Mouse (Mus musculus) mesoderm, embryonic 11.5 days (tissue): ENCODE data around the gene Vsir.
A peak's percentile ranks its signal among the peaks of the same experiment; 100 is the strongest.

ENCODE experiments used
- DNase-seq: peaks from one replicate; pipeline ENCODE4 v3.0.0-alpha.2; 2012; ENCODE audit warnings: low read depth, low spot score

Gene Vsir

GRCm38 (mm10) chr10:60353241-60354002 lies 6.8 kb downstream of the Vsir start:
- no peak for DNase-seq

GRCm38 (mm10) chr10:60354003-60354325 lies 7.3 kb downstream of the Vsir start:
- DNase-seq, result no peak

- DNase-seq, result peak; percentile 24
Observed at GRCm38 (mm10) chr10:60354881-60355677, 8.4 kb downstream of the Vsir start.

- no peak for DNase-seq
Observed at GRCm38 (mm10) chr10:60357441-60357840, 10.8 kb downstream of the Vsir start.

- no peak for DNase-seq
Observed at GRCm38 (mm10) chr10:60357901-60358300, 11.2 kb downstream of the Vsir start.

DNA sequence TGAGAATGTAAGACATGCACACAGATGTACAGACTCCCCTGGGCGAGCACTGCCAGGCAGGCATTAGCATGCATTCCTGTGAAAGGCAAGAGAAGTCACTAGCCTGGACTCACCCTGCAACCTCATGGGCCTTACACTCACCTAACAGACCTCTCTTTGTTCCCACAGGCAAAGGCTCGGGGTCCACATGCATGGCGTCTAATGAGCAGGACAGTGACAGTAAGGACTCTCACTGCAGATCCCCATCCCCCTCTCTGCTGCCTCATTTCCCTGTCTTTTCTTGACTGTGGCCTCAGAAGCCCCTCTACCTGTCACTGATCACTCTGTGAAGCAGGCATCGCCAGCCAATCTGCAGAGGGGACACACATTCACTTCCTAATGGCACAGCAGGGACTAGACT lies 12.1 kb downstream of the Vsir start:
- no peak for DNase-seq

DNA sequence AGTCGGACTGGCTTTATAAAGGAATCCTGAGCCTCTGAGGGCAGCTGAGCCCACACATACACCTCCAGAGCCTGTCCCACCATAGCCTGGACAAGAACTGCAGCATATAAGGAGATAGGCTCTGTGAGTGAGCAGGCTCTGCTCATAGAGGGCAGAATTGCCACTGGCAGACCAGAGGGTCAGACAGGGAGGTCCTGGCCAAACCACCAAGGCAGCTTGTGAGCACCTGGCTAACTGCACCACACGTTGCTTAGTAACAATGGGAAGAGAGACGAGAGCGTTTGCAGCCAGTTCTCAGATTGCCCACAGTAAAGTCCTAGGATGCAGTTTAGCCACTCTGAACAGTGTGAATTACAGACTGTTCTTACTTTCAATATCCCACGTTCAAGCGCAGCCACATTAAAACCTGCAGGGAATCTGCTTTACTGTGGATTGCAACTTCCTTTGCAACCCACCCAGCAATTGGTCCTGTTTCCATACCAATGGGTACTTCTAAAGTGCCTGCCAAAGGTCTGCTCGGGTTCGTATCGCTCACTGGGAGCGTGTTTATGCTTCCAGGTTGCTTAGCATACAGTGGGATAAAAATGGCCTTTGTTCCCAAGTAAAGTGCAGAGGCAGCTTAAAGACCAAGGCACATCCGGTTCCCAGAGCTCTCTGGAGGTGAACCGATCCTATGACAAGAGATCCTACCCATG lies 15.1 kb downstream of the Vsir start:
- no peak for DNase-seq

- no peak for DNase-seq
Observed at GRCm38 (mm10) chr10:60362310-60362628, 15.6 kb downstream of the Vsir start.

- DNase-seq, result no peak
Observed at GRCm38 (mm10) chr10:60363426-60363825, 16.8 kb downstream of the Vsir start.

DNA sequence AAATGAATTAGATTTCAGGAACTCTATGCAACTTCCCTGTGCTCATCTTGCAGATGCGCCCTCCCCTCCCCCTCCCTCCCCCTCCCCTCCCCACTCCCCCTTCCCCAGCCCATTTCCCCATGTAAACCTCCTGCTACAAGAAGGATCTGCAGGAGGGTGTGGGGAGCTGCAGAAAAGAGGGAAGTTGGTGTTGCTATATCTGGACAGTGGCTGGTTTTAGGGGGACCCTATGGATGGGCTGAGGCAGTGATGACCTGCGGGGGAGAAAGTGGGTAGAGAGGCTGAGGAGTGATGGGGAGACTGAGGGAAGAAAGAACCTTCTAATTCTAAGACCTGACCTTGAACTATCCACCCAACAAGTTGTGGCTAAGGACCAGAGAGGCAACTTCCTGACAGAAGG lies 20.5 kb downstream of the Vsir start:
- no peak for DNase-seq

DNA sequence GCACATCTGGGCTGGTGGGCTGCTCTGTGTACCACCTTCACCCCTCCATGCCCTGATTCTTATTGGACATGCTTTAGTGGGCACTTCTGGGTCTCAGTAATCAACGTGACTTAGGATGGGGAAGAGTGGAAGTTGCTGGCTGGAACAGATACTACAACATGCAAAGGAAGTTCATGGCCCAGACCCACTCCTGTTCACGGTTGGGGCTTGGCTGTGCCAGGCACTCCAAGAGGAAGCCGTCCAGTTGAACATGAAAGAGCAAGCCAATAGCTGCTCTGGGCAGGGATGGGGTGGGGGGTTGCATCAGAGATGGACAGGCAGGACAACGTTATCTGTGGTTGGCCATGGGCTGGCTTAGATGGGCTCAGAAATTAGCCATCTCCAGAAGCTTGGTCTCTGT lies 21.3 kb downstream of the Vsir start:
- DNase-seq, result no peak

DNA sequence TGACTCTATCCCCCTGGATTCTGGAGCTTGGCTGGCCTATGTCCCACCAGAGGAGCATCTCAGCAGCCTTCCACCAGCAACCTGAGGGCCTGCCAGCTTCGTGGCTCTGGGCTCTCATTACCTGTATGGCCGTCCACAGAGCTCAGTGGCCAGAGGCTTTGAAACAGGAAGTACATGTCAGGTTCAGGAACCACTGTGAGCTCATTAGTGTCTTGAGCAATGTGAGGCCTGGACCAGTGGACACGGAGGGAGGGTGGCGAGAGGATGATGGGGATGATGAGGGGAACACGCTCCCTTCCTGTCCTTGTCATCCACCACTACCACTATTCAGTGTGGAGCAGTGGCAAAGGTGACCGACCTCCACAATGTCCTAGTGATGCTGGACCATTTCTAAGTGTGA lies 22.8 kb downstream of the Vsir start:
- no peak for DNase-seq

DNA sequence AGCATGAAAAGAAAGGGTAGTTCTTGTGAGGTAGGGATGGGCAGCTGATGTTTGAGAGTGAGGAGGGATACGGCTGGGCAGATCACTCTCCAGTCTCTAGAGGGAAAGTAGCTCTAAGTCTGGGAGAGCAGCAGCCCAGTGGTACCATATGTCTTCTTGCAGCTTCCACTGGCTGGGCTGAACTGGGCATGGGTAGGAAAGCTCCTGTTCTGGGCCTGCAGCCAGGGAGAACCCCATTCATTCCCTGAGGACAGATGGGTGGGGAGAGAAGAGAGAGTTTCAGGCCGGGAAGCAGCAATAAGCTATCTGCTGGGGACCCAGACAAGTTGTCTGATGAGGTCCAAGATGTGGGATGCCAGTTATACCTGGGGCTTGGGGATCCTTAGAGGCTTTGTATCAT lies 23.4 kb downstream of the Vsir start:
- no peak for DNase-seq

- no peak for DNase-seq
Observed at GRCm38 (mm10) chr10:60370601-60371061, 24.0 kb downstream of the Vsir start.

GRCm38 (mm10) chr10:60371596-60372386 lies 25.1 kb downstream of the Vsir start:
- no peak for DNase-seq

DNA sequence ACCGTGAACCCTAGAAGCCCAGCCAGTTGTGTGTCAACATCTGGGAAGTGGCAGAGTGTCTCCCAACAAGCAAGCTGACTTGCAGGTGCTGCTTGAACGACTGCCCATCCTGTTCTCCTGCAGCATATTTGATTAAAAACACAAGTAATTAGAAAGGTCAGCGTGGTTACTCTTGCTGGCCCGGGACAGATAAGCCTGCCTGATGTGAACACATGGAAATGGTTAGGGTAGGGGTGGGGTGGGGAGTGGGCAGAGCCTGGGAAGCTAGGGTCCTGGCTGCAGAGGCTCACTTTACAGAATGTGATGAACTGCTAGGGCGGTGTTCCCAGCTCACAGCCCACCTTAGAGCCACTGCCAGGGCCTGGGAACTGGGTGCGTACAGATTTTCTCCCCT lies 26.9 kb downstream of the Vsir start:
- DNase-seq, result no peak

DNA sequence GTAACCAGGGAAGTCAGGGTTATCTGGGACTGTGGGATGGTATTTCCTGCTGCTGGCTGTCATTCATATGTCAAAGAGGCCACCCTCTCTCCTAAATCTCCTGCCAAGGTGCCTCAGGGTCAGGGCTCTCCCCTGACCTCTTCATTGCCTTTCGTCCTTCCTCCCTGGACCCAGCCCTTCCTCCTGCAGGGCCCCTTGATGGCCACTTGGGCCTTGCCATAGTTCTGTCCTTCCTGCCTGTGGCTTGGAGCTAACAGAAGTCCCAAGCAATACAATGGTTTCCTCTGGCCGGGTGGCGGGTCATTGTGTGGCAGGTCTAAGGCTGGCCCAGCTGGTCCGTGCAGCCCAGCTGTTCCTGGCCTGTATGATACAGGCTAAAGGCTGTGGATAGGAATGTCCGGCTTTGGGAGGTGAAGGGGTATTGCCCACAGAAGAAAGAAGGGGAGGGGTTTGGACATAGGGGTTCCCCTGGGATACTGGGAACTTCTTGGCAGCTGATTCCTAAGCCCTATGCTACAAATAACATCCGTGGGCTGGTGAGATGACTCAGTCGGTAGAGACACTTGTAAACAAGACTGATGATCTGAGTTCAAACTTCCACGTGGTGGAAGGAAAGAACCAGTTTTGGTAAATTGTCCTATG lies 27.4 kb downstream of the Vsir start:
- DNase-seq, result no peak

- DNase-seq, result no peak
Observed at GRCm38 (mm10) chr10:60376704-60377103, 30.1 kb downstream of the Vsir start.

- no peak for DNase-seq
Observed at GRCm38 (mm10) chr10:60379419-60379957, 32.8 kb downstream of the Vsir start.

DNA sequence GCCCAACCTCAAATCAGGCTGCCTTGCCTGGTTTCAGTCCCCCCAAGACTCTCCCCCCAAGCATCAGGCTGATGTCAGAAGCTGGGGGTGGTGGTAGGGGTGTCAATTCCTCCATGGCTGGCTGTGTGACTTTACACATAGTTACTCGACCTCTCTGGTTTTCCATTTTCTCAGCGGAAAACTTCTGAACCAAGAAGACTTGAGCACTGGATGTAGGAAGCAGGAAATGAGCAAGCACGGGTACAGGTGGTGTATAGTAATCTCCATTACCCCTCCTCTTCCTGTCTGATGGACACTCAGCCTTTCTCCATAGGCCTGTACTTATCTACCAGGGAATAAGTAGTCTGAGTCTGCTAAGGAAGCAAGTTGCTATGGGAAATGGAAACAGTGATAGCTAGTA lies 33.6 kb downstream of the Vsir start:
- no peak for DNase-seq
